Mouse (Mus musculus) midbrain, embryonic 12.5 days (tissue): Measurements from ENCODE around the gene Dnase1l1. TPM values are rescaled to one million over a fixed set of nuclear protein-coding genes. Genes with fewer than 3 reads are reported as not detected.

ENCODE experiments used
- ATAC-seq: fragments of 200-750 bp; cut with Nextera tagmentation; 2 replicates; pipeline ENCODE4 v1.8.0; 2017; ENCODE audit warnings: low read depth, moderate TSS enrichment, moderate library complexity; ENCODE audit not compliant: low FRiP score
- H3K27ac ChIP-seq: fragments of 300-500 bp; sonication (generic); replicated peaks from 2 replicates; pipeline ENCODE4 v1.5.1; 2016; ENCODE audit warnings: mild to moderate bottlenecking
- H3K27me3 ChIP-seq: fragments of 300-500 bp; sonication (generic); 2 replicates; pipeline ENCODE4 v1.6.1; 2016; ENCODE audit warnings: mild to moderate bottlenecking
- H3K36me3 ChIP-seq: fragments of 300-500 bp; sonication (generic); 2 replicates; pipeline ENCODE4 v1.6.1; 2016
- H3K4me1 ChIP-seq: fragments of 300-500 bp; sonication (generic); 2 replicates; pipeline ENCODE4 v1.6.1; 2016
- H3K4me2 ChIP-seq: fragments of 300-500 bp; sonication (generic); replicated peaks from 2 replicates; pipeline ENCODE4 v1.6.1; 2016; ENCODE audit warnings: mild to moderate bottlenecking, moderate library complexity
- H3K4me3 ChIP-seq: fragments of 300-500 bp; sonication (generic); 2 replicates; pipeline ENCODE4 v1.5.1; 2016; ENCODE audit warnings: mild to moderate bottlenecking
- H3K9ac ChIP-seq: fragments of 300-500 bp; sonication (generic); replicated peaks from 2 replicates; pipeline ENCODE4 v1.6.1; 2016; ENCODE audit warnings: mild to moderate bottlenecking, moderate library complexity
- H3K9me3 ChIP-seq: fragments of 300-500 bp; sonication (generic); 2 replicates; pipeline ENCODE4 v1.6.1; 2016; ENCODE audit warnings: mild to moderate bottlenecking
- WGBS: fragments of 180-500 bp; shearing (Covaris S2); methylation state at CpG from one replicate; pipeline ENCODE4 v1.1.7; 2016; 5-methylcytosine and 5-hydroxymethylcytosine counted together
- polyA plus RNA-seq: library from polyadenylated mRNA; unstranded; fragments of >200 nt; fragmentation: Nextera tagmentation; extraction: Ambion mirVana; gene quantifications from 2 replicates; pipeline ENCODE4 v1.2.1, GENCODE M21; 2016

Dnase1l1 gene
- 4.6 and 5.3 TPM in 2 replicates for polyA plus RNA-seq

DNA sequence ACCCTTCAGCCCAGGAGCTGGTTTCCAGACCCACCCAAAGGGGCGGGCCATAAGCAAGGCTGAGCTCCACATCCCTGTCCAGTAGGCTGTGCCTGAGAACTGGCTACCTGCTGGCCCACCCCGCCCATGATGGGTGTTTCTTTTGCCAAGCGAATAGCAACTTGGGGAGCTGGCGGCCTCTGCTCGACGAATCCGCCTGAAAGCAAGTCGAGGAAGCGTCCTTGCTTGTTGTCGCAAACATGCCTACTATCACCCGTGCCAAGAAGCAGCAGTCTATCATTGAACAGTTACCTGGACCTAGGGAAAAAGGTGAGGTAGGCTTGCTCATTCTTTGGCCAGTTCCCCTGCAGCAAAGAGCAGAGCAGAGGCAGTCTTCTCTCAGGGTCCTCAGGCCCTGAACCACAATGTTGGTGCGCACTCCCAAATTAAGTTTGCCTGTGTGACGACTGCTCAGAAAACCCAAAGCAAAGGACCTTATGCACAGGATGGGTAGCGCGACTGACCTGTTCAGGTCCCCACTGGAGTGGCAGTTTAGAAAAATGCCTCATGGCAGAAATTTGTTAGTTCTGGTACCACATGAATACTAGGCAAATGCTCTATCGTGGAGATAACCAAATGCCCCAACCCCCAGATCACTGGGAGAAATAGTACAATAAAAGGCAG lies at the start of gene Dnase1l1, which contains the start of gene Taz:
Gene Dnase1l1 (minus strand): TSS at position 606 of the 663 bp plus-strand sequence.
Gene Taz (plus strand): TSS at position 181 of the 663 bp plus-strand sequence.
- peaks cover 16% of the 10 kb centered on the region; the same call in 1 of the 2 replicates for H3K4me1 ChIP-seq
- peak within 1 kb of the TSS; percentile 58 for H3K4me3 ChIP-seq
- H3K36me3 ChIP-seq, result no peaks in the 10 kb centered on the region
- H3K9ac ChIP-seq, result peak within 1 kb of the TSS; percentile 73
- ATAC-seq, result peak; percentile 64
- H3K27me3 ChIP-seq, result no peaks in the 10 kb centered on the region
- peak within 1 kb of the TSS; percentile 60 for H3K27ac ChIP-seq
- no peaks in the 10 kb centered on the region for H3K9me3 ChIP-seq
- H3K4me2 ChIP-seq, result peak within 1 kb of the TSS; percentile 63
- WGBS, result 21% methylated on average over 16 of the region's 16 CpGs

DNA sequence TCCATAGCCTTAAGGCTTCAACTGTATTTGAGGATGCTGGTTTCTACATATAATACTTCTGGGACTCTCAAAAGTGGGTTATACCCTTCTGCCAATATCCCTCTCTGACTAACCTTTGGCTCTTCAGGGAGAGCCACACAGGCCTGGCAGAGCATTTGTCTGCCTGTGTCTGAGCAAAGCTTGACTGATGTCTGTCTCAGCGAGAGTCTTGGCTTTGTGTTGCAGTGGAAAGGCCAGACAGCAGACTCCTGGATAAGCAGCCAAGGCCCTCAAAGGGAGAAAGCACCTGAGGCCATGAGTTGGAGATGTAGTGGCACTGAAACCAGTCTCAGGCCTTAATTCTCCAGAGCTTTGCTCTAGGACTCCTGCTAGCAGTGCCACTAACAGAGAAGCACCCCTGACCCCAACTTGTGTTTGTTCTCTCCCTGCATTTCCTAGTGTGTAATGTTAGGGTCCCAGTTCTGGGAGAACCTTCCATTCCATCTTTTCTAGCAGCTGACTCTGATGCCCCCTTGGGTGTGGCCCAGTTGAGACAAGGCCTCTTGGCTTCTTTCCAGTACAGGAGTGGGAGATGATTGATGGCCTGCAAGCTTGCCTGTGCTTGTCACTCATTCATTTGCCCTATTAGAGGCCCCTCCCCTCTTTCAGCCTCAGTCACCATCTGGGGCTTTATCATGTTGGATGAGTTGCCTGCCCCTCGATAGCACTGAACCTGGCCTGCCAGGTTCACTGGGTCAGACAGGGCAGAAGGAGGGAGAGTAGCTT lies 48.2 kb upstream of the Dnase1l1 start:
- 37% methylated on average over 2 of the region's 2 CpGs for WGBS
- Histone ChIP-seq H3K27me3 (no peaks in the 10 kb centered on the region), H3K4me3 (peak overlapping the region; percentile 54), H3K4me1 (peaks cover 12% of the 10 kb centered on the region), H3K9ac (peak overlapping the region; percentile 75; the same call in 1 of the 2 replicates), H3K9me3 (no peaks in the 10 kb centered on the region), H3K36me3 (peaks cover 29% of the 10 kb centered on the region), H3K4me2 (peak overlapping the region; percentile 61), H3K27ac (peak overlapping the region; percentile 22; the same call in 1 of the 2 replicates)
- ATAC-seq, result no peak

DNA sequence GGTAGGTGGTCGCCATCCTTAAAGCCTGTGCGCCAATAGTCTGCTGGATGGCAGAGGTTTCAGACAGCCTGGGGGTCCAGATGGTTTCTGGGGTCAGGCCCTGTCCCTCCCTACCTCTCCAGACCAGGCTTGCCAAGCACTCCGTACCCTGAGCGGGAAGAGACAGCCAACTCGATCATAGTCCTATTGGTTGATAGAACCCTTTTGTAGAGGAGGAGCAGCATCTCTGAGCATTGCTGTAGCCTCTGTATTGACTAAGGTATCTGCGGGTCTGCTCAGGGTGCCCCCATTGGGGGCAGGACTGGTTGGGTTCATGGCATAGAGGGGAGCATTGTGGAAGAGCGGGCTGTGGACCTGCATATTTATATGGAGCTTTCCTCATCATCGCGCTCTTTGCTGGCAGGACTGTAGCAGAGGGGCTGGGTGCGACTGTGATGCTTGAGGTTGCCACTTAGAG lies 47.1 kb upstream of the Dnase1l1 start:
- 27% methylated on average over 10 of the region's 10 CpGs for WGBS
- no peaks in the 10 kb centered on the region for H3K9me3 ChIP-seq
- H3K4me2 ChIP-seq, result peak overlapping the region; percentile 61
- H3K9ac ChIP-seq, result peak overlapping the region; percentile 75
- H3K36me3 ChIP-seq, result peaks cover 18% of the 10 kb centered on the region
- peak overlapping the region; percentile 54 for H3K4me3 ChIP-seq
- H3K4me1 ChIP-seq, result peaks cover 12% of the 10 kb centered on the region
- peak; percentile 61 for ATAC-seq
- H3K27ac ChIP-seq, result peak overlapping the region; percentile 78
- no peaks in the 10 kb centered on the region for H3K27me3 ChIP-seq

DNA sequence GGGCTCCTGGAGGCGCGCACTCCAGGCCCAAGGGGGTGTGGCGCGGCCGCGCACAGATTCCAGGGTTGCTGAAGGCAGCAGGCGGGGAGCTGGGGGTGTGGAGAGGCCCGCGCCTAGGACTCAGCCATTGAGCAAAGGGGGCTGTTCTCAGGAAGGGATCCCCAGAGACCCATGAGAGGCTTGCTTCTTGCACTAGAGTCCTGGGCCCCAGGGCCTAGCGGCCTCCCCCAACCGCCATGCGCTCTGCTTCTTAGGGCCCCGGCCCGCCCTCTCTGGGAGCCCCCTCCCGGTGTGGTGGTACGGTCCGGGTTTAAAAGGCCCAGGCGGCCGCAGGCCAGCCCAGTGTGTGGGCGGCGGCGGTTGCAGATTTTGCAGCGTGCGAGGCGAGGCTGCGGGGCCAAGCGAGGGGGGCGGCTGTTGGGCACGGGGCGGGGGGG lies 46.6 kb upstream of the Dnase1l1 start, which contains the start of gene Plxna3:
Gene Plxna3 (plus strand): TSS at position 342 of the 437 bp plus-strand sequence.
- peak within 1 kb of the TSS; percentile 78 for H3K27ac ChIP-seq
- H3K4me3 ChIP-seq, result peak within 1 kb of the TSS; percentile 54
- WGBS, result 17% methylated on average over 24 of the region's 30 CpGs
- H3K9me3 ChIP-seq, result no peaks in the 10 kb centered on the region
- peaks cover 14% of the 10 kb centered on the region for H3K36me3 ChIP-seq
- peak within 1 kb of the TSS; percentile 61 for H3K4me2 ChIP-seq
- peak; percentile 92 for ATAC-seq
- H3K27me3 ChIP-seq, result no peaks in the 10 kb centered on the region
- H3K4me1 ChIP-seq, result peaks cover 12% of the 10 kb centered on the region
- peak within 1 kb of the TSS; percentile 75 for H3K9ac ChIP-seq

DNA sequence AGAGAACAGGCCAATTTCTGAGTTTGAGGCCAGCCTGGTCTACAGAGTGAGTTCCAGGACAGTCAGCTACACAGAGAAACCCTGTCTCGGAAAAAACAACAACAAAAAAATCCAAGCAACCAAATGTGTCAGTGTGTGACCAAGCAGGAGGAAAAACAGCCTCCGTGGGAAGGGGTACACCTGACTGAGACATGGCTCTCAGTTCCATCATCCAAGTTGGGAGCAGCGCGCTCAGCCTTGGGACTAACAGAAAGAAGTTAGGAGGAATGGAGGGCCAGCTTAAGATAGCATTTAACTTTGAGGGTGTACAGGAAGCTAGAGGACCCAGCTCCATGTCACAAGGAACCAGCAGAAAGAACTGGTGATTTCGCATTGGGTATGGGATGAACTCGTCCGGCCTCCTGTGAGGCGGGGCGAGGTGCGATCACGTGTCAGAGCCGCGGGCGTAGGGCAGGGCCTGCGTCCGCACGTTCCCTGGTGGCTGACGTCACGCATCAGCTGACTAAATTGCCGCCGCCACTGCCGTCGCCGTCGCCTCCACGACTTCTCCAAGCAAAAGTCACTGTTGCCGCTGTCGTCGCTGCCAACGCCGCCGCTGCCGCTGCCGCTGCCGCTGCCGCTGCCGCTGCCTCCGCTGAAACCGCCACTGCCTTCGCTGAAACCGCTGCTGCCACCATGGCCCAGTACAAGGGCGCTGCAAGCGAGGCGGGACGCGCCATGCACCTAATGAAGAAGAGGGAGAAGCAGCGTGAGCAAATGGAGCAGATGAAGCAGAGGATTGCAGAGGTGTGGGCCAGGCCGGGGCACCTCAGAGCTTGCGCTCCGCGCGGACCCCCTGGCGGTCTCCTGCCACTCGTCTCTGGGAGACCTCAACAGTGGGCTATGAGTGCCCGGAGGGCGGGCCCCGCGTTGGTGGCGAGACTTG lies 30.7 kb upstream of the Dnase1l1 start, which contains the start of gene Fam50a:
Gene Fam50a (plus strand): TSS at position 494 of the 925 bp plus-strand sequence.
- peak within 1 kb of the TSS; percentile 77 for H3K4me2 ChIP-seq
- 22% methylated on average over 59 of the region's 59 CpGs for WGBS
- H3K27ac ChIP-seq, result peak within 1 kb of the TSS; percentile 85
- no peaks in the 10 kb centered on the region for H3K27me3 ChIP-seq
- H3K4me3 ChIP-seq, result peak within 1 kb of the TSS; percentile 56
- peaks cover 39% of the 10 kb centered on the region for H3K36me3 ChIP-seq
- peak within 1 kb of the TSS; percentile 81 for H3K9ac ChIP-seq
- H3K9me3 ChIP-seq, result no peaks in the 10 kb centered on the region
- H3K4me1 ChIP-seq, result peaks cover 3% of the 10 kb centered on the region
- ATAC-seq, result peak; percentile 94

DNA sequence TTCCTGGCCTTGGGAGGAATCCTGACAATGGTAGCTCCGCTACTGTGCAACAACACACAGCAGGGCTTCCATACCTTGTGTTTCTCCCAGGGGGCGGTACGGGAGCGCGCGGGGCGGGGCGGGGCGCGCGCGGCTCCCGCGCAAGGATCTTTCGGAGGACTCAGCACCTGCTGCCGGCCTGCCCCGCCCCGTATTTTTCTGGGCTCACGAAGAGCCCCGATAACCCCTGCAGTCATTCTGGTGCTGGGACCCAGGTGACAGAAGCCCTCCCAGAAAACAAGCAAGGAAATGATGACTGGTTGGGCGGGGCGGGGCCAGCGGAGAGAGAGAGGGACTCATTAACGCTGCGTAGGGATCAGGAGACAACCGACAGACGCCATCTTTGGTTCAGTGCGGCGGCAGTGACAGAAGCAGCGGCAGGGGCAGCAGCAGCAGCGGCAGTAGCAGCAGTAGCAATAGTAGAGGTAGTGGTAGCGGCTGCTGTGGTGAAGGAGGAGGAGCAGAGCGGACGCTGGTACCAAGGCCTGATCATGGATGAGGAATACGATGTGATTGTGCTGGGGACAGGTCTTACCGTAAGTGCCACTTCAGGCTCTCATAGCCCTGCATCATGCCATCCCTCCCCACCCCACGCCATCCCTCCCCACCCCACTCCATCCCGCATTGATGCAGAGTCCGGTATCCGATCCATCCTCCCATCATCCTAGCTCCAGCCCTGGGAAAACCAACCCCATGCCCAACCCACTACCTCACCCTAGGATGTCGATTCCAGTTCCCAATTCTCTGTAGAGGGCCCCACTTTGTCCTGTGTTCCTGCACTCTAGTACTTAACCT lies 22.9 kb upstream of the Dnase1l1 start, which contains the start of gene Gdi1:
Gene Gdi1 (plus strand): TSS at position 132 of the 834 bp plus-strand sequence.
- H3K36me3 ChIP-seq, result peaks cover 65% of the 10 kb centered on the region
- peak within 1 kb of the TSS; percentile 60 for H3K4me3 ChIP-seq
- peaks cover 9% of the 10 kb centered on the region for H3K4me1 ChIP-seq
- WGBS, result 25% methylated on average over 41 of the region's 41 CpGs
- H3K27me3 ChIP-seq, result no peaks in the 10 kb centered on the region
- peak within 1 kb of the TSS; percentile 91 for H3K27ac ChIP-seq
- no peaks in the 10 kb centered on the region for H3K9me3 ChIP-seq
- ATAC-seq, result peak; percentile 79
- H3K9ac ChIP-seq, result peak within 1 kb of the TSS; percentile 84
- H3K4me2 ChIP-seq, result peak within 1 kb of the TSS; percentile 70

DNA sequence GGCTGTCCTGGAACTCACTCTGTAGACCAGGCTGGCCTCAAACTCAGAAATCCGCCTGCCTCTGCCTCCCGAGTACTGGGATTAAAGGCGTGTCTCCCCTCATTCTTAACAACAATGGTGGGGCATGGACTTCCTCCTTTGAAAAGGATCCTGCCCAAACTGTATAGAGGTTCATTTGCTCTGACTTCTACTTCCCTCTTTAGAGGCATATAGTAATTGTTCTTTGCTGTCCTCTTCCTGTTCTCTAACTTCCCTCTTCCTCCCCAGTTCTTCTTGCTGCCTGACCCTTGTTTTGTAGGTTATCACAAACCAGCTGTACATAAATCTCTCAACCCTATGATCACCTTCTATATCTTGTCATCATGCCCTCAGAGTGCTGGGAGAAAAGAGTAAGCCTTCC lies 17.6 kb upstream of the Dnase1l1 start:
- H3K9ac ChIP-seq, result no peak overlapping the region
- H3K4me3 ChIP-seq, result no peak overlapping the region
- peaks cover 33% of the 10 kb centered on the region for H3K36me3 ChIP-seq
- H3K27ac ChIP-seq, result no peak overlapping the region
- no peaks in the 10 kb centered on the region for H3K27me3 ChIP-seq
- no peak overlapping the region for H3K4me2 ChIP-seq
- ATAC-seq, result no peak
- WGBS, result 87% methylated on average over 3 of the region's 3 CpGs
- H3K9me3 ChIP-seq, result no peaks in the 10 kb centered on the region
- 0 out of 2 replicates have a peak, but pooled peaks cover 2% of the 10 kb centered on the region for H3K4me1 ChIP-seq

DNA sequence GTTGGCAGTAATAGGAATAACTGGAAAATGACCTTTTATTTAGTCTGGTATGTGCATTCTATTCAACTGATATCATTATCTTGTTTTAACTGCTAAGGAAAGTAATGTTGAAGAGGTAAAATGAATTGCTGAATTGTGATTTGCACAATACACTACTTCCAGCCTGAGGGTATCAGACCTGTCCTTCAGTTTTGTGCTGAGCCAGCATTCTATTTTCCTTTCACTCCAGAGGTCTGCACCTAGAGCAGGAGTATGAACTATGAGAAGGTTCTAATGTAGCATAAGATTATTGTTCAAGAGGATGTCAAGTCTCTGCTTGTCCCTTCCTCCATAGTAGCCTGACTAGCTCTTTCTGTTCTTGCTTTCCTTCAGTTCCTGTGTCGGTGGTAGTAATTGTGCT lies 16.2 kb upstream of the Dnase1l1 start:
- no peak overlapping the region for H3K4me3 ChIP-seq
- H3K27ac ChIP-seq, result no peak overlapping the region
- H3K9ac ChIP-seq, result no peak overlapping the region
- H3K4me2 ChIP-seq, result no peak overlapping the region
- WGBS, result 89% methylated on average over 1 of the region's 1 CpGs
- no peaks in the 10 kb centered on the region for H3K27me3 ChIP-seq
- ATAC-seq, result no peak
- no peaks in the 10 kb centered on the region for H3K9me3 ChIP-seq
- H3K4me1 ChIP-seq, result 0 out of 2 replicates have a peak, but pooled peaks cover 2% of the 10 kb centered on the region
- peaks cover 31% of the 10 kb centered on the region for H3K36me3 ChIP-seq

DNA sequence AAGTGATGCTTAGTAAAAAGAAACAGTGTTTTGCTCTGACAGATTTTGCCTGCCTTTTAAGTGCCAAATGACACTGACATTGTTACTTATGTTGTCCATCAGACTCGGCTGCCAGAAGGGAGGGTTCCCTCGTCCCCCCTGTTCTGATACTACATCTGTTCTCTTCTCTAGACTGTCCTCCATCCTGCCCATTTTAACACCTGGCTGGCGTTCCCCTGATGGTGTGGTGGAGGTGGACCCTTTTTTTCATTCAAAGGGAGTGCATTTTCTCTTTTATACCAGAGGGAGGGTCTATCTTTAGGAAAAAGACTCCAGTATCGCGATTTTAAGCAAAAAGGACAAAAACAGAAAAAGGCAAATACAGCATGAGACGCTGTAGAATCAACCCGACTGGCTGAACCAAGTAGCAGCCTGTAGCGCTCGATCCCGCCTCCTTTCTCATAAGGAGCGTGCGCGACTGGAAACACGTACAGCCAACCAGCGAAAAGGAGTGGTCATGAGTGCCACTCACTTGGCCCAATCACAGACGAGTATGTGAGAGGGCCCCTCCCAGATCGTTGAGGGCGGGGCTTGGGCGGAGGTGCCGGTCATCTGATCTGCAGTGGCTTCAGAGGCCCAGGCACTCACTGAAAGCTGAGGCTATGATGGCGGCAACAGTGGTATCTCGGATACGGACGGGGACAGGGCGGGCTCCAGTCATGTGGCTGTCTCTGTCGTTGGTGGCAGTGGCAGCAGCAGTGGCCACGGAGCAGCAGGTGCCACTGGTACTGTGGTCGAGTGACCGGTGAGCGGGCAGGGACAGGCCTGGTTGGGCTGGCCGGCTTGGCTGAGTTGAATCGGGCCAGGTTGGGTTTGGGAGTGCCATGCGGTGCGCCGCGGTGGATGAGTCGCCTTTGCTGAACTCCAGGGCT lies 14.7 kb upstream of the Dnase1l1 start, which contains the start of gene Atp6ap1:
Gene Atp6ap1 (plus strand): TSS at position 560 of the 911 bp plus-strand sequence.
- Histone ChIP-seq H3K9ac (peak within 1 kb of the TSS; percentile 62), H3K4me3 (peak within 1 kb of the TSS; percentile 66), H3K4me1 (0 out of 2 replicates have a peak, but pooled peaks cover 2% of the 10 kb centered on the region), H3K4me2 (peak within 1 kb of the TSS; percentile 63), H3K36me3 (peaks cover 17% of the 10 kb centered on the region), H3K27me3 (no peaks in the 10 kb centered on the region), H3K9me3 (no peaks in the 10 kb centered on the region), H3K27ac (peak within 1 kb of the TSS; percentile 46)
- peak; percentile 99 for ATAC-seq
- 29% methylated on average over 37 of the region's 37 CpGs for WGBS
